Mouse (Mus musculus) testis, adult 2 months (tissue): ENCODE results near the gene Anapc11. TPM values are rescaled to one million over a fixed set of nuclear protein-coding genes. Genes with fewer than 3 reads are reported as not detected.

Source experiments
- H3K27ac ChIP-seq: fragments of 200-500 bp; 2 replicates; pipeline ENCODE4 v1.5.1; 2012; ENCODE audit warnings: low read depth, low read length; ENCODE audit not compliant: control insufficient read depth, insufficient read depth
- H3K27me3 ChIP-seq: fragments of 200-500 bp; 2 replicates; pipeline ENCODE4 v1.6.1; 2012; ENCODE audit warnings: mild to moderate bottlenecking, low read length, moderate library complexity; ENCODE audit not compliant: control insufficient read depth, insufficient read depth
- H3K36me3 ChIP-seq: fragments of 200-500 bp; 2 replicates; pipeline ENCODE4 v1.6.1; 2012; ENCODE audit warnings: mild to moderate bottlenecking, low read length; ENCODE audit not compliant: control insufficient read depth, insufficient read depth
- H3K4me1 ChIP-seq: fragments of 200-500 bp; 2 replicates; pipeline ENCODE4 v1.6.1; 2012; ENCODE audit warnings: low read length; ENCODE audit not compliant: control insufficient read depth, insufficient read depth
- H3K4me3 ChIP-seq: fragments of 200-500 bp; 2 replicates; pipeline ENCODE4 v1.5.1; 2012; ENCODE audit warnings: low read depth, mild to moderate bottlenecking, low read length, moderate library complexity, mixed read lengths; ENCODE audit not compliant: control insufficient read depth
- CTCF ChIP-seq: fragments of 200-500 bp; IDR thresholded peaks from 2 replicates; pipeline ENCODE4 v1.5.1; 2012; ENCODE audit warnings: low read depth, mild to moderate bottlenecking, inconsistent platforms, low read length, moderate library complexity; ENCODE audit not compliant: control insufficient read depth, insufficient read depth, insufficient replicate concordance
- POLR2A ChIP-seq: fragments of 200-500 bp; IDR thresholded peaks from 2 replicates; pipeline ENCODE4 v1.6.1; 2012; ENCODE audit warnings: low read depth, mild to moderate bottlenecking, inconsistent platforms, low read length, moderate library complexity; ENCODE audit not compliant: control insufficient read depth
- polyA plus RNA-seq: library from polyadenylated mRNA; depleted of rRNA; stranded (reverse); fragments of >200 nt; gene quantifications from 2 replicates; pipeline ENCODE4 v1.2.3, GENCODE M21; 2012

Anapc11 gene
- polyA plus RNA-seq, 1 experiment = 178 TPM

- no peaks in the 10 kb centered on the region for H3K27me3 ChIP-seq
- H3K27ac ChIP-seq = no peak overlapping the region
- no peak for TF ChIP-seq POLR2A
- TF ChIP-seq CTCF = peak; percentile 86; the same call in 1 of the 2 replicates
- no peak overlapping the region for H3K4me3 ChIP-seq
- H3K4me1 ChIP-seq = peaks cover 19% of the 10 kb centered on the region
- H3K36me3 ChIP-seq = no peaks in the 10 kb centered on the region; the same call in 1 of the 2 replicates
These were observed 14.5 kb downstream of the Anapc11 start for GRCm38 (mm10) chr11:120612763-120613162.

GRCm38 (mm10) chr11:120613481-120613972 lies 15.3 kb downstream of the Anapc11 start:
- H3K27me3 ChIP-seq = no peaks in the 10 kb centered on the region
- no peak overlapping the region for H3K4me3 ChIP-seq
- TF ChIP-seq POLR2A = no peak
- TF ChIP-seq CTCF = no peak
- no peak overlapping the region for H3K27ac ChIP-seq
- H3K36me3 ChIP-seq = no peaks in the 10 kb centered on the region; the same call in 1 of the 2 replicates
- H3K4me1 ChIP-seq = peaks cover 21% of the 10 kb centered on the region

GRCm38 (mm10) chr11:120613976-120614375 lies 15.8 kb downstream of the Anapc11 start:
- no peaks in the 10 kb centered on the region for H3K27me3 ChIP-seq
- H3K4me3 ChIP-seq = no peak overlapping the region
- no peaks in the 10 kb centered on the region; the same call in 1 of the 2 replicates for H3K36me3 ChIP-seq
- H3K27ac ChIP-seq = no peak overlapping the region
- H3K4me1 ChIP-seq = peaks cover 19% of the 10 kb centered on the region
- TF ChIP-seq CTCF = no peak
- no peak for TF ChIP-seq POLR2A

- H3K4me3 ChIP-seq = no peak overlapping the region
- TF ChIP-seq POLR2A (no peak), CTCF (no peak)
- peaks cover 15% of the 10 kb centered on the region for H3K4me1 ChIP-seq
- H3K27me3 ChIP-seq = no peaks in the 10 kb centered on the region
- H3K36me3 ChIP-seq = no peaks in the 10 kb centered on the region; the same call in 1 of the 2 replicates
- H3K27ac ChIP-seq = no peak overlapping the region
These were observed 16.9 kb downstream of the Anapc11 start for GRCm38 (mm10) chr11:120615167-120615566.

GRCm38 (mm10) chr11:120615606-120616203 lies 17.5 kb downstream of the Anapc11 start:
- no peak overlapping the region for H3K4me3 ChIP-seq
- TF ChIP-seq POLR2A (no peak), CTCF (no peak)
- no peaks in the 10 kb centered on the region for H3K27me3 ChIP-seq
- H3K36me3 ChIP-seq = no peaks in the 10 kb centered on the region; the same call in 1 of the 2 replicates
- H3K4me1 ChIP-seq = peaks cover 15% of the 10 kb centered on the region
- H3K27ac ChIP-seq = no peak overlapping the region

GRCm38 (mm10) chr11:120616617-120617294 lies 18.5 kb downstream of the Anapc11 start:
- TF ChIP-seq CTCF = no peak
- no peak for TF ChIP-seq POLR2A
- Histone ChIP-seq H3K36me3 (no peaks in the 10 kb centered on the region; the same call in 1 of the 2 replicates), H3K27ac (peak overlapping the region; percentile 87), H3K4me1 (peaks cover 15% of the 10 kb centered on the region), H3K27me3 (no peaks in the 10 kb centered on the region), H3K4me3 (peak overlapping the region; percentile 89)

- Histone ChIP-seq H3K27ac (peak within 1 kb of the TSS; percentile 87), H3K36me3 (no peaks in the 10 kb centered on the region; the same call in 1 of the 2 replicates), H3K27me3 (no peaks in the 10 kb centered on the region), H3K4me1 (peaks cover 15% of the 10 kb centered on the region), H3K4me3 (peak within 1 kb of the TSS; percentile 89)
- no peak for TF ChIP-seq CTCF
- peak; percentile 83 for TF ChIP-seq POLR2A
These were observed 19.4 kb downstream of the Anapc11 start, which contains the start of gene Pcyt2 for GRCm38 (mm10) chr11:120617519-120618112. Pcyt2 (minus strand) TSS chr11:120617936.
